Mouse (Mus musculus): ENCODE measurements around the gene Galnt10. TPM values are rescaled to one million over a fixed set of nuclear protein-coding genes. Genes with fewer than 3 reads are reported as not detected.

The Galnt10 gene
- polyA plus RNA-seq, 1 experiment: 19.4 TPM

DNA sequence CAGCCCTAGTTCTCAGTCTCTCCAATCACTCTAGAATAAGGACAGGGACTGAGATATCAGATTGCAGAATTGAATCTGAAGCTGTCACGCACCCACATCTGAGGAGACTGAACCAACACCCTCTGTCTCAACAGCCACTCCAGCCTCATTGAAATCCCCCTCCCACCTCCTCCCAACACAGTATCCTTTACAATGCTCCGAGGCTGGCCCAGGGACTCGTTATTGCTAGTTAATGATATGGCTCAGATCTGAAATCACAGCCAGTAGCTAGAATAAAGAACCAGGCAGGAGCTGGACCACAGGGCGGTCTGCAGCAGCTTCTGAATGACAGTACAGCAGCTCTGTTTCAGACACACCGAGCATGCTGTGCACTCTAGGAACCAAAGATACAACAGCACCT lies 40.2 kb upstream of the Galnt10 start:
- H3K4me3 ChIP-seq (ENCODE audit: extremely low read depth, insufficient read depth, insufficient read length): no peak overlapping the region
- H3K36me3 ChIP-seq (ENCODE audit: control insufficient read depth, insufficient read depth, low read length): no peaks in the 10 kb centered on the region
- no peak overlapping the region for H3K27ac ChIP-seq (ENCODE audit: insufficient read depth, low read length)
- no peaks in the 10 kb centered on the region for H3K4me1 ChIP-seq (ENCODE audit: control insufficient read depth, insufficient read depth, insufficient read length)
- TF ChIP-seq POLR2A (IDR thresholded peaks at IDR 0.05; ENCODE audit: low read depth, low read length) (no peak), CTCF (IDR thresholded peaks at IDR 0.05; ENCODE audit: extremely low read depth, insufficient read depth, insufficient read length, insufficient replicate concordance) (no peak)
- 72% methylated on average over 5 of the region's 5 CpGs for WGBS
- no peaks in the 10 kb centered on the region for H3K27me3 ChIP-seq (ENCODE audit: control insufficient read depth, insufficient read depth, low read length)
- DNase-seq (ENCODE audit: low read depth in 1 of 2, low spot score in 2 of 2): no peak

DNA sequence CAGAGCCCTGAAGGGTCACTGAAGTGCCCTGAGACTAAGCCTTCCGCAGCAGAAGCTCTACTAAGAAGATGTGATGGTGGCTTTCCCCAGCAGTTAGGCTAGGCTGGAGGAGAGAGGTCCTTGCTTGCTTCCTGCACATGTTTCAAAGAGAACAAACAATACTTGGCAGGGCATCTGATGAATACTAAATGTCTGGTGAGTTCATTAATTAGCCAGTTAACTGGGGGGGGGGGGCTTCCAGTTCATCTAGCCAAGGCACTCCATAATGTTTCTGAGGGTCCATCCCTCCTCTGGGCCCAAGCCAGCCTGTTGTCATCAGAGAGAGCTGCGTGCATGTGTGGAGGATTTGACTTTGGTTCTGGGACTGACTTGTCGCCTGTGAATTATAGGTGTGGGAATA lies 39.6 kb upstream of the Galnt10 start:
- WGBS: 93% methylated on average over 3 of the region's 3 CpGs
- no peak for DNase-seq (ENCODE audit: low read depth in 1 of 2, low spot score in 2 of 2)
- Histone ChIP-seq H3K4me3 (ENCODE audit: extremely low read depth, insufficient read depth, insufficient read length) (no peak overlapping the region), H3K27ac (ENCODE audit: insufficient read depth, low read length) (no peak overlapping the region), H3K4me1 (ENCODE audit: control insufficient read depth, insufficient read depth, insufficient read length) (no peaks in the 10 kb centered on the region), H3K27me3 (ENCODE audit: control insufficient read depth, insufficient read depth, low read length) (no peaks in the 10 kb centered on the region), H3K36me3 (ENCODE audit: control insufficient read depth, insufficient read depth, low read length) (no peaks in the 10 kb centered on the region)
- no peak for TF ChIP-seq CTCF (IDR thresholded peaks at IDR 0.05; ENCODE audit: extremely low read depth, insufficient read depth, insufficient read length, insufficient replicate concordance)
- no peak for TF ChIP-seq POLR2A (IDR thresholded peaks at IDR 0.05; ENCODE audit: low read depth, low read length)

DNA sequence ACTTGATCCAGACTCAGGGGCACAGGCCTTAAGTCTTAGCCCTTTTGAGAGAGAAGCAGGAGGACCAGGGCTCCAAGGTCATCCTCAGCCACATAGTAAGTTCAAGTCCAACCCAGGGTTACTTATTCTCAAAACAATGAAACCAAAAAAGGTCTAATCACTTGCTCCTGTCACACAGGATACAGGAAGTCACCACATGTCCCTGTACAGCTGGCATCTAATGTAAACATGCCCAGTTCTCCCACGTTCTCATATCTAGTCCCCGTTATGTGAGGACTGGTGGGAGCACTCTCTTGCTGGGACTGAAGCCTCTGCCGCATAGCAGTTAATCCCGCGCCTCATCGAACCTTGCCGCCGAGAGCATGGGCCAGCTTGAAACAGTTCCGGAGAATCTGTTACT lies 30.7 kb upstream of the Galnt10 start:
- TF ChIP-seq POLR2A (IDR thresholded peaks at IDR 0.05; ENCODE audit: low read depth, low read length): no peak
- no peak for TF ChIP-seq CTCF (IDR thresholded peaks at IDR 0.05; ENCODE audit: extremely low read depth, insufficient read depth, insufficient read length, insufficient replicate concordance)
- 87% methylated on average over 9 of the region's 9 CpGs for WGBS

GRCm38 (mm10) chr11:57615286-57615685 lies 30.0 kb upstream of the Galnt10 start:
- DNase-seq (ENCODE audit: low read depth in 1 of 2, low spot score in 2 of 2): no peak
- H3K27me3 ChIP-seq (ENCODE audit: control insufficient read depth, insufficient read depth, low read length): no peaks in the 10 kb centered on the region
- no peaks in the 10 kb centered on the region for H3K36me3 ChIP-seq (ENCODE audit: control insufficient read depth, insufficient read depth, low read length)
- TF ChIP-seq CTCF (IDR thresholded peaks at IDR 0.05; ENCODE audit: extremely low read depth, insufficient read depth, insufficient read length, insufficient replicate concordance) (no peak), POLR2A (IDR thresholded peaks at IDR 0.05; ENCODE audit: low read depth, low read length) (no peak)
- no peak overlapping the region for H3K27ac ChIP-seq (ENCODE audit: insufficient read depth, low read length)
- no peaks in the 10 kb centered on the region for H3K4me1 ChIP-seq (ENCODE audit: control insufficient read depth, insufficient read depth, insufficient read length)
- H3K4me3 ChIP-seq (ENCODE audit: extremely low read depth, insufficient read depth, insufficient read length): no peak overlapping the region
- 72% methylated on average over 9 of the region's 9 CpGs for WGBS

More for the DNA sequence above, 30.7 kb upstream of the Galnt10 start:
- Histone ChIP-seq H3K27ac (ENCODE audit: insufficient read depth, low read length) (no peak overlapping the region), H3K4me3 (ENCODE audit: extremely low read depth, insufficient read depth, insufficient read length) (no peak overlapping the region), H3K27me3 (ENCODE audit: control insufficient read depth, insufficient read depth, low read length) (no peaks in the 10 kb centered on the region), H3K36me3 (ENCODE audit: control insufficient read depth, insufficient read depth, low read length) (no peaks in the 10 kb centered on the region), H3K4me1 (ENCODE audit: control insufficient read depth, insufficient read depth, insufficient read length) (no peaks in the 10 kb centered on the region)
- DNase-seq (ENCODE audit: low read depth in 1 of 2, low spot score in 2 of 2): no peak

GRCm38 (mm10) chr11:57615871-57616270 lies 29.4 kb upstream of the Galnt10 start:
- WGBS: 86% methylated on average over 13 of the region's 13 CpGs
- no peaks in the 10 kb centered on the region for H3K4me1 ChIP-seq (ENCODE audit: control insufficient read depth, insufficient read depth, insufficient read length)
- no peak overlapping the region for H3K4me3 ChIP-seq (ENCODE audit: extremely low read depth, insufficient read depth, insufficient read length)
- DNase-seq (ENCODE audit: low read depth in 1 of 2, low spot score in 2 of 2): no peak
- no peak overlapping the region for H3K27ac ChIP-seq (ENCODE audit: insufficient read depth, low read length)
- H3K27me3 ChIP-seq (ENCODE audit: control insufficient read depth, insufficient read depth, low read length): no peaks in the 10 kb centered on the region
- TF ChIP-seq CTCF (IDR thresholded peaks at IDR 0.05; ENCODE audit: extremely low read depth, insufficient read depth, insufficient read length, insufficient replicate concordance) (no peak), POLR2A (IDR thresholded peaks at IDR 0.05; ENCODE audit: low read depth, low read length) (no peak)
- H3K36me3 ChIP-seq (ENCODE audit: control insufficient read depth, insufficient read depth, low read length): no peaks in the 10 kb centered on the region

- no peaks in the 10 kb centered on the region for H3K27me3 ChIP-seq (ENCODE audit: control insufficient read depth, insufficient read depth, low read length)
- H3K36me3 ChIP-seq (ENCODE audit: control insufficient read depth, insufficient read depth, low read length): no peaks in the 10 kb centered on the region
- H3K4me3 ChIP-seq (ENCODE audit: extremely low read depth, insufficient read depth, insufficient read length): no peak overlapping the region
- no peaks in the 10 kb centered on the region for H3K4me1 ChIP-seq (ENCODE audit: control insufficient read depth, insufficient read depth, insufficient read length)
- 31% methylated on average over 15 of the region's 15 CpGs for WGBS
- TF ChIP-seq CTCF (IDR thresholded peaks at IDR 0.05; ENCODE audit: extremely low read depth, insufficient read depth, insufficient read length, insufficient replicate concordance) (peak; percentile 45; the same call in 1 of the 2 replicates), POLR2A (IDR thresholded peaks at IDR 0.05; ENCODE audit: low read depth, low read length) (no peak)
- no peak overlapping the region for H3K27ac ChIP-seq (ENCODE audit: insufficient read depth, low read length)
- peak; percentile 18 to 56 for DNase-seq (ENCODE audit: low read depth in 1 of 2, low spot score in 2 of 2)
Observed at GRCm38 (mm10) chr11:57617526-57618264, 27.5 kb upstream of the Galnt10 start.

GRCm38 (mm10) chr11:57621472-57621871 lies 23.8 kb upstream of the Galnt10 start:
- Histone ChIP-seq H3K36me3 (ENCODE audit: control insufficient read depth, insufficient read depth, low read length) (no peaks in the 10 kb centered on the region), H3K27me3 (ENCODE audit: control insufficient read depth, insufficient read depth, low read length) (no peaks in the 10 kb centered on the region), H3K27ac (ENCODE audit: insufficient read depth, low read length) (no peak overlapping the region), H3K4me1 (ENCODE audit: control insufficient read depth, insufficient read depth, insufficient read length) (no peaks in the 10 kb centered on the region), H3K4me3 (ENCODE audit: extremely low read depth, insufficient read depth, insufficient read length) (no peak overlapping the region)
- no peak for DNase-seq (ENCODE audit: low read depth in 1 of 2, low spot score in 2 of 2)
- no peak for TF ChIP-seq POLR2A (IDR thresholded peaks at IDR 0.05; ENCODE audit: low read depth, low read length)
- TF ChIP-seq CTCF (IDR thresholded peaks at IDR 0.05; ENCODE audit: extremely low read depth, insufficient read depth, insufficient read length, insufficient replicate concordance): no peak
- WGBS: 89% methylated on average over 3 of the region's 3 CpGs

Data from spleen, adult 2 months (tissue).